Mouse (Mus musculus): ENCODE data around the gene Mrpl20. TPM values are rescaled to one million over a fixed set of nuclear protein-coding genes. Genes with fewer than 3 reads are reported as not detected.

Mrpl20 gene
- polyA plus RNA-seq, 1 experiment from 2014 or later = 250 TPM

DNA sequence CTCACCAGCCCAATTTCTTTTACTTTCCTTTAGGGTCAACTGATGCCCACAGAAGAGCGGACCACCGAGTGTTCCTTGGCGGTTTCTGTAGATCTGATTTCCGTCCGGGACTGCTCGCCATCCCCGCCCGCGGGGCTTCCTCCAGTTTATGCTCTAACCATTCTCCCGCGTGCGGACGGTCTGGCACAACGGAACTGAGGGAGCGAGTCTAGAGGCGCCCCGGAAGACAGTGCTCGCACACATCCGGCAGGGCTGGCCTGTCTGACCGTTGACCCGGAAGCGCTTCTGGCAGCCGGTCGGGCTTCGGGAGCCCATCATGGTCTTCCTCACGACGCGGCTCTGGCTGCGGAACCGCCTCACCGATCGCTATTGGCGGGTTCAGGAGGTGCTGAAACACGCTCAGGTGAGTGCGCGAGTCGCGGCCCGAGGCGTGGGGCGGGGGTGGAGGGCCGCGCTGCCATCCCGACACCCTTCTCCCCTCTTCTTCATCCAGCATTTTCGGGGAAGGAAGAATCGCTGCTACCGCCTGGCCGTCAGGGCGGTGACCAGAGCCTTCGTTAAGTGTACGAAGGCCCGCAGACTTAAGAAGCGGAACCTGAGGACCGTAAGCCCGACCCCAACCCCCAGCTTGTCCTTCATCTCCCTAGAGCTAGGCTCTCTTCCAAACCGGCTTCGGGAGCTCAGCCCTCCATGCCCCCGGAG is 813 bp downstream of the Mrpl20 start:
- Histone ChIP-seq H3K9me3 (replicated peaks; ENCODE audit: control insufficient read depth, low read length) (no peaks in the 10 kb centered on the region), H3K4me1 (ENCODE audit: control insufficient read depth, insufficient read depth, low read length) (no peaks in the 10 kb centered on the region; the same call in 1 of the 2 replicates), H3K27me3 (ENCODE audit: control insufficient read depth, insufficient read depth, low read length) (no peaks in the 10 kb centered on the region), H3K36me3 (replicated peaks; ENCODE audit: control insufficient read depth, insufficient read depth, low read depth, low read length) (no peaks in the 10 kb centered on the region; the same call in 1 of the 2 replicates), H3K4me2 (ENCODE audit: low read depth, low read length) (peak overlapping the region; percentile 60), H3K4me3 (ENCODE audit: low read depth, low read length) (peak overlapping the region; percentile 82), H3K27ac (replicated peaks; ENCODE audit: low read depth, low read length) (0 out of 2 replicates have a peak overlapping the region, but pooled peaks have one; percentile 35), H3K9ac (replicated peaks; ENCODE audit: low read length) (peak overlapping the region; percentile 85)
- DNase-seq (ENCODE audit: low spot score) (peak; percentile 96), ATAC-seq (replicated peaks; ENCODE audit: insufficient number of reproducible peaks, low FRiP score, low TSS enrichment, low read depth) (peak; percentile 96)
- under 1% methylated on average over 58 of the region's 58 CpGs for WGBS

DNA sequence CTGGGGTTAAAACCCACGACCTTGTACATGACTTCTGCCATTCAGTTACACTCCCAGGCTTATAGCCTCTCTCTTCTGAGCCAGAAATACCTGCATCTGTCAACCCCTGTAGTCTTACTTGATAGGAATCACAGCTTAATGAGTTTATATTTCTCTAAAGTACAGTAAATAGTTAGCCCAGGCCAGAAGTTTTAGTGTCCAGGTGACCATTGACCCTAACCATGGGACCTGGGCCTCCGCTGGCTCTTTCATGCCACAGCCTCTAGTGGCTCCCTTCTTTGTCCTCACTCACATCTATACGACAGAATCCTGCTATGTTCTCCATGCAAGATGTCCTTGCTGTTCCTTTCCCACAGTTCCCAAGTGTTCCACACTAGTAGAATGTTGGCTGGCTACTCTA is 5.2 kb downstream of the Mrpl20 start:
- H3K27me3 ChIP-seq (ENCODE audit: control insufficient read depth, insufficient read depth, low read length) = no peaks in the 10 kb centered on the region
- no peak for DNase-seq (ENCODE audit: low spot score)
- no peak overlapping the region for H3K4me3 ChIP-seq (ENCODE audit: low read depth, low read length)
- H3K27ac ChIP-seq (replicated peaks; ENCODE audit: low read depth, low read length) = no peak overlapping the region
- 87% methylated on average over 3 of the region's 3 CpGs for WGBS
- H3K9me3 ChIP-seq (replicated peaks; ENCODE audit: control insufficient read depth, low read length) = no peaks in the 10 kb centered on the region
- no peaks in the 10 kb centered on the region; the same call in 1 of the 2 replicates for H3K4me1 ChIP-seq (ENCODE audit: control insufficient read depth, insufficient read depth, low read length)
- no peak for ATAC-seq (replicated peaks; ENCODE audit: insufficient number of reproducible peaks, low FRiP score, low TSS enrichment, low read depth)
- peaks cover 8% of the 10 kb centered on the region for H3K36me3 ChIP-seq (replicated peaks; ENCODE audit: control insufficient read depth, insufficient read depth, low read depth, low read length)
- no peak overlapping the region for H3K9ac ChIP-seq (replicated peaks; ENCODE audit: low read length)
- H3K4me2 ChIP-seq (ENCODE audit: low read depth, low read length) = no peak overlapping the region

DNA sequence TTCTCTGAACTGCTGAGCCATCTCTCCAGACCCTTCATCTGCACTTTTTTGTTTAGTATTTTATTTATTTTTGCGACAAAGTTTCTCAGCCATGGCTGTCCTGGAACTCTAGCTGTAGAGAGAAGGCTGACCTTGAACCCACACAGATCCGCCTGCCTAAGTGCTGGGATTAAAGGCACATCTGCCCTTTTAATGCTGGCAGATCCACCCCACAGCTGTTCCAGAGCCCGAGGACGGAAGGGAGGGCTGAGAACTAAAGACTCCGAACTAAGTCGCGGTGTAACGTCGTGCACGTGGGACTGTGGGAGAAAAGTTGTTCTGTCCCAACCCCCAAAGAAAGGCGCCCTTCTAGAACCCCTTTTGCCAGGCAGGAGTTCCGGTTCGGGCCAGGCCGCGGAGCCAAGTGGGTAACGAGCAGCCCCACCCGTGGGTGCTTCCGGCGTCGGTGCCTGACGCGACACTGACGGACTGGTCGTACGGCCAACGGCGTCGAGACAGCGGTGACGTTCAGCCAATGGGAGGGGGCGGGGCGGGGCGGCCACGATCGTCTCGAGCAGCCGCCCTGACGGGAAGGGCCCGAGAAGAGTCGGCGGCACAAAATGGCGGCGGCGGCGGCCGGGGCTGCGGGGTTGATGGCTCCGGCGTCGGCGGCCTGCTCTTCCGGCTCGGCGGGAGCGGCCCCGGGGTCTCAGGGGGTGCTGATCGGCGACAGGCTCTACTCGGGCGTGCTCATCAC is 9.4 kb downstream of the Mrpl20 start, which contains the start of gene Ccnl2:
TSS of gene Ccnl2 (plus strand) at position 561 of the 736 bp plus-strand sequence.
- Histone ChIP-seq H3K36me3 (replicated peaks; ENCODE audit: control insufficient read depth, insufficient read depth, low read depth, low read length) (peaks cover 14% of the 10 kb centered on the region), H3K9me3 (replicated peaks; ENCODE audit: control insufficient read depth, low read length) (no peaks in the 10 kb centered on the region), H3K27me3 (ENCODE audit: control insufficient read depth, insufficient read depth, low read length) (no peaks in the 10 kb centered on the region), H3K4me2 (ENCODE audit: low read depth, low read length) (peak within 1 kb of the TSS; percentile 72), H3K27ac (replicated peaks; ENCODE audit: low read depth, low read length) (peak within 1 kb of the TSS; percentile 67), H3K4me1 (ENCODE audit: control insufficient read depth, insufficient read depth, low read length) (no peaks in the 10 kb centered on the region; the same call in none of the 2 replicates), H3K4me3 (ENCODE audit: low read depth, low read length) (peak within 1 kb of the TSS; percentile 99), H3K9ac (replicated peaks; ENCODE audit: low read length) (peak within 1 kb of the TSS; percentile 99)
- WGBS = under 1% methylated on average over 60 of the region's 60 CpGs
- DNase-seq (ENCODE audit: low spot score) = peak; percentile 97
- ATAC-seq (replicated peaks; ENCODE audit: insufficient number of reproducible peaks, low FRiP score, low TSS enrichment, low read depth) = peak; percentile 97

DNA sequence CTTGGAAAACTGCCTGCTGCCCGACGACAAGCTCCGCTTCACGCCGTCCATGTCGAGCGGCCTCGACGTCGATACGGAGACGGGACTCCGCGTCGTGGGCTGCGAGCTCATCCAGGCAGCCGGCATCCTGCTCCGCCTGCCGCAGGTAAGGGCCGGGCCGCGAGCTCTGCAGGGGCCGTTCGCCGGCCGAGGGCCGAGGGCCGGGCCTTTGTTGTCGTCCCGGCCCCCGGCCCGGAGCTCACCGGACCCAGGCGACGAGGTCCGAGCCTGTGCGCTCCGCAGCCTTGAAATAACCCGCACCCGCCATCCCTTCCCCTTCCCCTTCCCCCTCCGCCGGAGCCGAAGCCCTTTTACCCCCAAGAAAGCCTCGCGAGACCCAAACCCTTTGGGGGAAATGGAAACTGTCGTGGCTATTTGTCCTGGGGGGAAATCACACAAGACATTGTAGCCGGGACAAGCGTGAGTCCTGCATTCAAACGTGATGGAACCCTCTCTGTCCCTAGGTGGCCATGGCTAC is 10.0 kb downstream of the Mrpl20 start:
- DNase-seq (ENCODE audit: low spot score) = peak; percentile 40
- peaks cover 14% of the 10 kb centered on the region for H3K36me3 ChIP-seq (replicated peaks; ENCODE audit: control insufficient read depth, insufficient read depth, low read depth, low read length)
- no peaks in the 10 kb centered on the region for H3K27me3 ChIP-seq (ENCODE audit: control insufficient read depth, insufficient read depth, low read length)
- no peaks in the 10 kb centered on the region; the same call in none of the 2 replicates for H3K4me1 ChIP-seq (ENCODE audit: control insufficient read depth, insufficient read depth, low read length)
- peak overlapping the region; percentile 67 for H3K27ac ChIP-seq (replicated peaks; ENCODE audit: low read depth, low read length)
- no peaks in the 10 kb centered on the region for H3K9me3 ChIP-seq (replicated peaks; ENCODE audit: control insufficient read depth, low read length)
- ATAC-seq (replicated peaks; ENCODE audit: insufficient number of reproducible peaks, low FRiP score, low TSS enrichment, low read depth) = peak; percentile 44
- peak overlapping the region; percentile 99 for H3K9ac ChIP-seq (replicated peaks; ENCODE audit: low read length)
- H3K4me3 ChIP-seq (ENCODE audit: low read depth, low read length) = peak overlapping the region; percentile 99
- H3K4me2 ChIP-seq (ENCODE audit: low read depth, low read length) = peak overlapping the region; percentile 72
- under 1% methylated on average over 49 of the region's 49 CpGs for WGBS

DNA sequence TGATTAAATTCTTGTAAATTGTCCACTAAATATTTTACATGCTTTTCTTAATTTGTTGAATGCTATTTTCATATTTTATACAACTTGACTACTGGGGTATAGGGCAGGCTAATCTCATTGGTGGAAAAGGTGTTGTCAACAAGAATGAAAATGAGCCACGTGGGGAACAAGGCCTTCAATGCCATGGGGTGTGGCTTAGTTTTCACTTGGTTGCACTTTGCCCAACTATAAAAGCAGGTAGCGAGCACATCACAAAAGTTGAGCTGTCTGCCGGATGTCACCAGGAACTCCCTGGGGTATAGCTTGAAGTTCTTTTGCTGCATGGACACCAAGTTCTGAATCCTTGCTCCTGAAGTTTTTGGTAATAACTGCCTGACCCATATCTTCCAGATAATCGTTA is 14.9 kb downstream of the Mrpl20 start:
- H3K27me3 ChIP-seq (ENCODE audit: control insufficient read depth, insufficient read depth, low read length) = no peaks in the 10 kb centered on the region
- DNase-seq (ENCODE audit: low spot score) = no peak
- 88% methylated on average over 4 of the region's 4 CpGs for WGBS
- no peak overlapping the region for H3K4me3 ChIP-seq (ENCODE audit: low read depth, low read length)
- H3K36me3 ChIP-seq (replicated peaks; ENCODE audit: control insufficient read depth, insufficient read depth, low read depth, low read length) = peaks cover 28% of the 10 kb centered on the region
- no peak overlapping the region for H3K4me2 ChIP-seq (ENCODE audit: low read depth, low read length)
- no peak overlapping the region for H3K9ac ChIP-seq (replicated peaks; ENCODE audit: low read length)
- no peak overlapping the region for H3K27ac ChIP-seq (replicated peaks; ENCODE audit: low read depth, low read length)
- H3K9me3 ChIP-seq (replicated peaks; ENCODE audit: control insufficient read depth, low read length) = no peaks in the 10 kb centered on the region
- H3K4me1 ChIP-seq (ENCODE audit: control insufficient read depth, insufficient read depth, low read length) = no peaks in the 10 kb centered on the region; the same call in none of the 2 replicates
- ATAC-seq (replicated peaks; ENCODE audit: insufficient number of reproducible peaks, low FRiP score, low TSS enrichment, low read depth) = no peak

DNA sequence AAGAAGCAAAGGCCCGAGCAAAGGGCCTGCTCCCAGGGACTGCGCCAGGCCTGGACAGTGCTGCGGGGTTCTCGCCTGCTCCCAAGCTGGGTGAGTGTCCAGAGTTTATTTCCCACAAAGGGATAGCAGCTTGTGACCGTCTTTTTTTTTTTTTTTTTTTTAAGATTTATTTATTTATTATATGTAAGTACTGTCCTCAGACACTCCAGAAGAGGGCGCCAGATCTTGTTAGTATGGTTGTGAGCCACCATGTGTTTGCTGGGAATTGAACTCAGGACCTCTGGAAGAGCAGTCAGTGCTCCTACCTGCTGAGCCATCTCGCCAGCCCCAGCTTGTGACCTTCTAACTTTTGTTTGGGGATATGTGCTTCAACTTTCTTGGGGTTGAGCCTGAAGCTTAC is 18.3 kb downstream of the Mrpl20 start:
- DNase-seq (ENCODE audit: low spot score) (peak; percentile 49), ATAC-seq (replicated peaks; ENCODE audit: insufficient number of reproducible peaks, low FRiP score, low TSS enrichment, low read depth) (no peak)
- 80% methylated on average over 7 of the region's 7 CpGs for WGBS

DNA sequence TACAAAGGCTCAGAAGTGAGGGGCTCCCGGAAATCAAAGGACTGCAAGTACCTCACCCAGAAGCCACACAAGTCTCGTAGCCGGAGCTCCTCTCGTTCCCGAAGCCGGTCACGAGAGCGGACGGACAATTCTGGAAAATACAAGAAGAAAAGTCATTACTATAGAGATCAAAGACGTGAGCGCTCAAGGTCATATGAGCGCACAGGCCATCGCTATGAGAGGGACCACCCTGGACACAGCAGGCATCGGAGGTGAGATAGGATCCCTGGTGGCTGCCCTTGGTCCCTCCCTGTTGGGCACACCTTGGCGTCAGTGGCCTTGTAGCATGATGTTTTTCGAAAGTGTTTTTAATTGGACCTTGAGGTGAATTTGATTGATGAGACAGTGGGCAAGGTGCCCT is 20.8 kb downstream of the Mrpl20 start:
- peaks cover 30% of the 10 kb centered on the region for H3K36me3 ChIP-seq (replicated peaks; ENCODE audit: control insufficient read depth, insufficient read depth, low read depth, low read length)
- 0 out of 2 replicates have a peak, but pooled peaks have one; percentile 37 for ATAC-seq (replicated peaks; ENCODE audit: insufficient number of reproducible peaks, low FRiP score, low TSS enrichment, low read depth)
- WGBS = 95% methylated on average over 16 of the region's 16 CpGs

More for the DNA sequence above, 18.3 kb downstream of the Mrpl20 start:
- H3K4me3 ChIP-seq (ENCODE audit: low read depth, low read length) = no peak overlapping the region
- H3K9ac ChIP-seq (replicated peaks; ENCODE audit: low read length) = no peak overlapping the region
- H3K36me3 ChIP-seq (replicated peaks; ENCODE audit: control insufficient read depth, insufficient read depth, low read depth, low read length) = peaks cover 33% of the 10 kb centered on the region
- H3K27me3 ChIP-seq (ENCODE audit: control insufficient read depth, insufficient read depth, low read length) = no peaks in the 10 kb centered on the region
- no peak overlapping the region for H3K27ac ChIP-seq (replicated peaks; ENCODE audit: low read depth, low read length)
- H3K4me2 ChIP-seq (ENCODE audit: low read depth, low read length) = no peak overlapping the region
- no peaks in the 10 kb centered on the region for H3K9me3 ChIP-seq (replicated peaks; ENCODE audit: control insufficient read depth, low read length)
- no peaks in the 10 kb centered on the region for H3K4me1 ChIP-seq (ENCODE audit: control insufficient read depth, insufficient read depth, low read length)

More for the DNA sequence above, 20.8 kb downstream of the Mrpl20 start:
- Histone ChIP-seq H3K27ac (replicated peaks; ENCODE audit: low read depth, low read length) (no peak overlapping the region), H3K4me1 (ENCODE audit: control insufficient read depth, insufficient read depth, low read length) (no peaks in the 10 kb centered on the region), H3K27me3 (ENCODE audit: control insufficient read depth, insufficient read depth, low read length) (no peaks in the 10 kb centered on the region), H3K4me2 (ENCODE audit: low read depth, low read length) (no peak overlapping the region), H3K9me3 (replicated peaks; ENCODE audit: control insufficient read depth, low read length) (no peaks in the 10 kb centered on the region), H3K4me3 (ENCODE audit: low read depth, low read length) (no peak overlapping the region), H3K9ac (replicated peaks; ENCODE audit: low read length) (no peak overlapping the region)
- DNase-seq (ENCODE audit: low spot score) = no peak
